Mouse (Mus musculus): ENCODE results near the gene Slc25a34. TPM values are rescaled to one million over a fixed set of nuclear protein-coding genes. Genes with fewer than 3 reads are reported as not detected.

Gene Slc25a34
- polyA plus RNA-seq, 1 experiment from 2014 or later = 0.05 TPM

Other genes starting within 250 kb of the Slc25a34 start
- 0.46 and 0.51 TPM in 2 replicates for gene Clcnka, start 225.1 kb downstream of the Slc25a34 start, polyA plus RNA-seq (2015; fragmentation: Nextera tagmentation; extraction: Ambion mirVana)
- gene Clcnkb, start 207.8 kb downstream of the Slc25a34 start, polyA plus RNA-seq (2015; fragmentation: Nextera tagmentation; extraction: Ambion mirVana) = not detected in 2 replicates
- gene Hspb7, start 203.0 kb downstream of the Slc25a34 start, polyA plus RNA-seq (2015; fragmentation: Nextera tagmentation; extraction: Ambion mirVana) = 2.0 and 2.4 TPM in 2 replicates
- not detected in 2 replicates for gene Srarp, start 187.7 kb downstream of the Slc25a34 start, polyA plus RNA-seq (2015; fragmentation: Nextera tagmentation; extraction: Ambion mirVana)
- 34.0 and 35.1 TPM in 2 replicates for gene Zbtb17, start 179.2 kb downstream of the Slc25a34 start, polyA plus RNA-seq (2015; fragmentation: Nextera tagmentation; extraction: Ambion mirVana)
- 10.8 and 10.9 TPM in 2 replicates for gene Spen, start 85.2 kb downstream of the Slc25a34 start, polyA plus RNA-seq (2015; fragmentation: Nextera tagmentation; extraction: Ambion mirVana)
- 30.8 and 32.3 TPM in 2 replicates for gene Fblim1, start 17.7 kb downstream of the Slc25a34 start, polyA plus RNA-seq (2015; fragmentation: Nextera tagmentation; extraction: Ambion mirVana)
- gene Tmem82, start 5.2 kb downstream of the Slc25a34 start, polyA plus RNA-seq (2015; fragmentation: Nextera tagmentation; extraction: Ambion mirVana) = 0.48 and 0.62 TPM in 2 replicates
- gene Plekhm2, start 41.1 kb upstream of the Slc25a34 start, polyA plus RNA-seq (2015; fragmentation: Nextera tagmentation; extraction: Ambion mirVana) = 7.1 and 8.3 TPM in 2 replicates
- gene Rsc1a1, start 61.8 kb upstream of the Slc25a34 start, polyA plus RNA-seq (2015; fragmentation: Nextera tagmentation; extraction: Ambion mirVana) = 0.28 TPM in 1 of 2 replicates, not detected in the other
- 25.2 and 26.7 TPM in 2 replicates for gene Ddi2, start 99.6 kb upstream of the Slc25a34 start, polyA plus RNA-seq (2015; fragmentation: Nextera tagmentation; extraction: Ambion mirVana)
- gene Agmat, start 122.9 kb upstream of the Slc25a34 start, polyA plus RNA-seq (2015; fragmentation: Nextera tagmentation; extraction: Ambion mirVana) = 0.32 and 0.33 TPM in 2 replicates
- 4.8 and 5.0 TPM in 2 replicates for gene Dnajc16, start 167.1 kb upstream of the Slc25a34 start, polyA plus RNA-seq (2015; fragmentation: Nextera tagmentation; extraction: Ambion mirVana)
- 14.4 and 16.9 TPM in 2 replicates for gene Casp9, start 169.8 kb upstream of the Slc25a34 start, polyA plus RNA-seq (2015; fragmentation: Nextera tagmentation; extraction: Ambion mirVana)
- gene Cela2a, start 202.3 kb upstream of the Slc25a34 start, polyA plus RNA-seq (2015; fragmentation: Nextera tagmentation; extraction: Ambion mirVana) = not detected in 2 replicates
- gene Ctrc, start 222.5 kb upstream of the Slc25a34 start, polyA plus RNA-seq (2015; fragmentation: Nextera tagmentation; extraction: Ambion mirVana) = not detected in 2 replicates